Mouse (Mus musculus) spleen, postnatal 10 days (tissue): ENCODE measurements at regions not wholly inside any gene's neighbourhood (a gene's known extent, or its start where the extent isn't known, plus 50 kb on each side); places are given as distances from the start of the nearest gene placed in this dataset.
A peak's percentile ranks its signal among the peaks of the same experiment; 100 is the strongest.

Source experiments
- DNase-seq, 2 experiments: peaks; one replicate each; pipeline ENCODE4 v3.0.0; 2021 to 2022; ENCODE audit warnings: low spot score in 2 of 2

DNA sequence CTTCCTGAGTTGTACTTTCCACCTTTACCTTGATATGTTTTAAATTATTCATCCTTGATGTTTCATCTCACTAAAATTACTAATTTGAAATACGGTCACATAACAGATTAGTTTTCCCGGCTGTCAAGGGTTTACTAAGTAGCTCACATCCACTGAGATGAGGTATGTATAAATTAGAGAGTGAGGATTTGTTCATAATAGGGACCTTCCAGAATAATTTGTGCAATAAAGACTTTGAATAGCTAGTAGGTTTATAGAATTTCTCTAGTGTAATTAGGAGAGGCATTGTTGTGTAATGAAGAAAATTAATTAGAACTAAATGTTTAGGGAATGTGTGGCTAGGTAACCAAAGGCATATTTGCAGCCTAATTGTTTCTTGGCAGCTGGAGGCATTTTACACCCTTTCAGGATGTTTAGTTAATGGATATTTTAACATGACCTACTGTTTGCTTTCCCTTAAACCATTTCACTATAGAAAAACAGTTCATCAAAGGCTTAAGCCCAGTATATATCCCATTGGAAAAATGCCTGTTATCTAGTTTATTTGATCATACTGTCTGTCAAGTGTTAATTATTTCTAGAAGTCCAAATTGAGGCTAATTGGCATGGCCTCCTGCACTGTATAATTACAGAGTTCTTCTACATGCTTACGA is 70.8 kb downstream of the Mat2b start:
- DNase-seq = no peak

DNA sequence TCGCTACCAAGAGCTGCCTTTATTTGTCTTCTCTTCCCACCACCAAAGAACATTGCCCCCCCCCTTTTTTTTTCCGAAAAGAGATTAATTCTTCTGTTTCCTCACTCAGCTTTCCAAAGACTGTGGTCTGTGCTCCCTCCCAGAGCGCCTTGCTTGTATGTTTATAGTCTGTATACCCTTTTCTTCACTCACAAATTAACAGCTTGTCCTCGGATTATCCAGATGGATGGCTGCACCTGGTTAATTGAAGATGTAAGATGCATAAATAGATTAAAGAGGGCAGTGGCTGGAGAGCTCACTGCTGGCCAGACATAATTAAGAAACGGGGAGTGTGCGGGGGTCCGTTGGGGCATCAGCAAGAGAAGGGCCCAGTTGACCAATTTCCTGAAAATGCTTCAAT is 75.0 kb downstream of the Mat2b start:
- DNase-seq = no peak

DNA sequence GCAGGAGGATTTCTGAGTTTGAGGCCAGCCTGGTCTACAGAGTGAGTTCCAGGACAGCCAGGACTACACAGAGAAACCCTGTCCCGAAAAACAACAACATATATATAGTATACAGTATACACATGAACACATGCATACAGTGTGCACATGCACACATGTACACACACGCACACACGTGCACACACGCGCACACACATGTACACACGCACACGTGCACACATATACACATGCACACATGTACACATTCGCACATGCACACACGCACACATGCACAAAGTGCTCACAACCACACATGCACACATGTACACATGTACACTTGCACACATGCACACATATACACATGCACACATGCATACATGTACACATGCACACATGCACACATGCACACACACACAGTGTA is 92.0 kb downstream of the Mat2b start:
- no peak for DNase-seq

DNA sequence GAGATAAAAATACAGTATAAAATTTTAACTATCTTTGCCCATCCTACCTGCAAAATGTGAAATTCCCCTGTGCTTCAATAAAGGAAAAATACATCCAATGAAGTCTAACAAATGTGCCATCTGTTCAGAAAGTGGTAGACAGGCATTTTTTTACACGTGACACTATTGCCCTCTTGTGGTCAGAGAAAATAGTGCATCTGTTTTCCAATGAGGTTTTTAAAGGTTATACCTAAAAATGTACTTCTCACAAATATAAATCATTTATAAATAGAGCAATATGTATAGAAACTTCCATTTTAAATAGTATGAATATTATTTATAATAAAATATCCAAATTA is 93.5 kb downstream of the Mat2b start:
- no peak for DNase-seq

DNA sequence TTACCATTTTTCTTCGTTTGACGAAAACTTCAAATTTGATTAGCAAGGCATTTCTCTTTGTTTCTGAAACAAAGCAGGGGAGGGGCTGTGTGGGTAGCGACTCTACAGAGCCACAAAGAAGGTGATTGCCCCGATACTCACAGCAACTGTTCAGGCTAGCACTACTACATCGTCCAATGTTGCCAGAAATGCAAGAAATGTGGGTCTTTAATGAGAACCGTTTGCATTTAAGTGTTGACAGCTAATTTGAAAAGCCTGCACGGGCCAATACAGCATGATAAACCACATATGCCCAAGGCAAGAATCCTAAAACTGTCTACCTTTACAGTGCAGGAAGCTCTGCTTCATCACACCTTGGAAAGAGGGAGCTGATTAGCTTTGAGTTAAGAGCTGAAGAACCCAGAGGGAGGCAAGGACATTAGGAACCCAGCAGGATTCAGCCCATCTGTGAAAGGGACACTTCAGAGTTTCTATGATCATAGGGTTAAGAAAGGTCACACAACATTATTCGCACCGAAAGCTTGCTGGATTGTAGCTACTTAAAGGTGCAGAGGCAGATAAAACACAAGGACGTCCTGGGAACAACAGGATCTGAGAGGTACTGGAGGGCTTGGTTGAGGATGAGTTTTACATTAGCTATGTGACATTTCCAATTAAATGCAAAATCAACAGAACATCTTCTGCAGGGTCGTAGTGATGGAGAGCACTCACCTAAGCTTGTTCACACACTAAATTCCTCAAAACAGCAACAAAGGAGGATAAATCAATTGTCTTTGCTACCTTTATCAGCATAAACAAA is 94.0 kb downstream of the Mat2b start:
- no peak for DNase-seq

DNA sequence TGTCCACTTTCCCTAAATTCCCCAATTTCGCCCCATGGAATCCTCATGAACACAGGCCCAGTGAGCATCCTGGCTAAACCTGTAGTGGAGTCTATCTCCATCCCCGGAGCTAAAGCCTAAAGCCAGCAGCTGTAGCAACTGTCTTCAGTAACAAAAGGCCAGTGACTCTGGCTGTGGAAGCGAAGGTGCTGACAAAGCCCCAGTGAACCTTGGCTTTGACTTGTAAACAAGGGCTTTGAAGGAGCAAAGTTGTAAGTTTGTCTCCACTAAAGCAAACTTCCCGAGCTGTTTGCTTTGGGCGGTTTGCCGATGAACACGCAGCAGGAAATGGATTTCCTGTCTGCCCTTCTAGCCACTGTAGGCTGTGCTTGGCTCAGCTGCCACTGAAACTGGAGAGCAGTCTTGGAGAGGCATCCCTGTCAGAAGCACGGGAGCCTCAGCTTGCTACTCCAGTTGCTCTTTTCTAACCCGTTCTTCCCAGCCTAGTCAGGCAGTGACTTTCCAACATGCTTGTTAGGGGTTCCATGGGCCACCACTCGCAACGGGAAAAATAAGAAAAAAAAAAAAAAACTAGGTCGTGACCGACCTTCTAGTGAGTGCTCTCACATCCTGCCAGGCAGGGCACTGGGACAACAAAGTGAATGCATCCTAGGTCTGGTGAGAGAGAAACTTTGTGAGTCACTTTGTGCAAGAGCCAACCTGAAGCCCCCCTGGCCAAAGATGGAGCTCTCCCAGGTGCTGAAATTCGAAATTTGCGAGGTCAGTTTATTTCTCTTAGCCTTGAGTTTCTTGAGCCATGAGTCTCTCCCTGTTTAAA is 94.8 kb downstream of the Mat2b start:
- peak in 1 of 2 experiments; percentile 17 for DNase-seq

DNA sequence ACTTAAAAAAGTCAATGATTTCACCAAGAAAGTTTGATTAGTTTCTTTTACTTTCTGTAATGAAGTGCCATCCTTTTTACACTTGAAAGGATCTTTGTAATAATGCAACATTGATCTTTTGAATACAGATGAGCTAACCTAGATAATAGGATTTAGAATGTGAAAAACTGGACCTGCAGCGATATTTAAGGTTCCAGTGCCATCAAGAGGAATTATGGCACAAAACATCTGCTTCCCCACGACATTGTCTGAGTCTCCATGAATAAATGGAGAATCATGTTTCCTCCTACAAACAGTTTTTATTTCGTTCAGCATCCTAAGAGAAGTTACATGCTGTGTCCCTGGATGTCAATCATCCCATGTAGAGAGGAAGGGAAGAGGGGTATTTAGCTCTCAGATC is 98.7 kb downstream of the Mat2b start:
- no peak for DNase-seq

- no peak for DNase-seq
Observed at GRCm38 (mm10) chr11:40592056-40592455, 102.9 kb downstream of the Mat2b start.

DNA sequence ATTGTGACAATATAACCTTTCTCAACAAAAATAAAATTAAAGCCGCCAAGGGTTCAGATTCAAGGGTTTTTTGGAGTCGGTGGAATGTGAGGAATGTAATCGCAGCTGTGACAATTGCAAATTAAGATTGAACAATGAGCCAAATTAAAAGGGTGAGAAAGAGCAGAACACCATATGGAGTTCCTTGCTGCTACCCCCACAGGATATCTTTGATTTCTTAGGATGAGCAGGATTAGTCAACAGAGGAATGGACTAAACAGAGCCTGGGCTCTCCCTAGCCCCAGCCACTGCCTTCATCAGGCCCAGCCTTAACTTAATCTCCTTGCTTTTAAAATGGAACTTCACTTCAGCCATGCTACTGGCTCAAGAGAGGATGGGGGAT is 121.3 kb downstream of the Mat2b start:
- DNase-seq = no peak

GRCm38 (mm10) chr11:40572953-40573757 is 121.8 kb downstream of the Mat2b start:
- DNase-seq = no peak

GRCm38 (mm10) chr11:40562866-40563265 is 132.1 kb downstream of the Mat2b start:
- no peak for DNase-seq

DNA sequence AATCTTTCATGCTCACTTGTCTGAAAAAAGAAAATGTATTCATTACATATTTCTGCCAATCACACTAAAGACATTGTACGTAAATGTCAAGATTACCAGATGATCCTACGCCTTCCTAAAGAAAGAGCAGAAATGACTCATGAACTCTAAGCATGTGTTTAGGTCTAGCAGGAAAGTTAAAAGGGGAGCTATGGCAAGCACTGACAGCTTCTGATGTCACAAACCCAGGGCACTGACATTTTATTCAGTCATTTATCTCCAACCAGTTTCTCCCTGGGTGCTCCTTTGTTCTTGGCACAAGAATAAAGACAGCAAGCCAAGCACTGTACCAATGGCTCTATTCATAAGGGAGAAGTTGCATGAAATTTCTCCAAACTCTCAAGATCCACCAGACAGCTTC is 133.0 kb downstream of the Mat2b start:
- DNase-seq = no peak

- DNase-seq = no peak
Observed at GRCm38 (mm10) chr11:40561400-40561799, 133.6 kb downstream of the Mat2b start.

DNA sequence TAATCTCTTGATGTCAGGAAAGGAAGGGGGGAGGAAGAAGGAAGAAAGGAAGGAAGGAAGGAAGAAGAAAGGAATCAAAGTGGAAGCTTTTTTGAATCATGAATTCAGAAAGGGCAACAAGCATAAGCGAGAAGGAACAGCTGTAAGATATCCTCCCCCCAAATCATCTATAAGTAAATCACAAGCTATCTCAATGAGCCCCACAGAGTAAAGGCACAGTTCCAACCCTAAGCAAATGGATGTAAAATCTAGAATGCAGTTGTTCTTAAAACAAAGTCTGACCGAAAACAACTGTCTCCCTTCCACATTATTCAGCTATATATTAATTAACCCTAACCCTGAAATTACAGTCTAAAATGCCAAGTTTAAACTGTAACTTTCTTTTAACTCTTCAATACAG is 136.5 kb downstream of the Mat2b start:
- DNase-seq = no peak

- no peak for DNase-seq
Observed at GRCm38 (mm10) chr11:40554867-40555794, 139.9 kb downstream of the Mat2b start.

GRCm38 (mm10) chr11:40552054-40552453 is 142.9 kb downstream of the Mat2b start:
- no peak for DNase-seq

DNA sequence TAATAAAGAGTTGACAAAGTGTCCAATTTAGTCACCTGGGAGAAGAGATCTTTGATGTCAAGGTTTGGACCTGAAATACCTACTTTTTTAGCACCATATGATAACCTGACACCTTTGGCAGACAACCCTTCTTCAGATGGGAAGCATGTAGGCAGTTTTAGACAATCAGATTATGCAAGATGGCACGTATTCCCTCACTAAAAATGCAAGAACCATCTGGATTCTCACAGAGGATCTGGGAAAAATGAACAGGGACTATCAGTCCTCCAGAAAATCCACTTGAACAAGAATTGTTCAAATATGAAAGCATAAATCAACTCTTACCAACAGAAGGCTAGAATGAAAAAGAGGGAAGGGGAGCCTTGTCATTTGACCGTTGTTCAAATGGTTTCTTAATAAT is 148.4 kb downstream of the Mat2b start:
- DNase-seq = no peak

- no peak for DNase-seq
Observed at GRCm38 (mm10) chr11:40545537-40545936, 149.5 kb downstream of the Mat2b start.

- DNase-seq = no peak
Observed at GRCm38 (mm10) chr11:40540229-40540628, 154.8 kb downstream of the Mat2b start.

- no peak for DNase-seq
Observed at GRCm38 (mm10) chr11:40539776-40540175, 155.2 kb downstream of the Mat2b start.

DNA sequence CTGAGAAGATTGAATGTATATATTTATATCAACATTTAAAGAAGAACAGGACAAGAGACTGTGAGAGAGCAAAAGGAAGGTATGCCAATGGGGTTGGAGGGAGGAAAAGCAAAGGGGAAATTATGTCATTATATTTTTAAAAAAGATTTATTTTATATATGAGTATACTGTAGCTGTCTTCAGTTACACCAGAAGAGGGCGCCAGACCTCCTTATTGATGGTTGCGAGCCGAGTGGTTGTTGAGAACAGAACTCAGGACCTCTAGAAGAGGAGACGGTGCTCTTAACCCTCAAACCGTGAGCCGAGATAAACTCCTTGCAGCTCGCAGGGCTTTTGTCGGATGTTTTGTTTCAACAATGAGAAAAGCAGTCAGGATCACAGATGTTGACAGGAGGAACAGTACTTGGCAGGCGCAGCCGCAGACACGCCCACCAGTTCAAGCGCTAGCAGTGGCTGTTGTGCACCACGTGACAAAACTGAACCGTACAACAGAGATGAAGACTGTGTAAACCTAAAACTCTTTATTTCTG is 158.7 kb downstream of the Mat2b start:
- no peak for DNase-seq
